Mouse (Mus musculus) cerebellum, adult 9-10 months (tissue): ENCODE data around the gene Csmd2.

Source experiments
- DNase-seq: peaks from one replicate; pipeline ENCODE4 v3.0.0; 2022

Gene Csmd2

GRCm38 (mm10) chr4:128245201-128245600, 257.5 kb downstream of the Csmd2 start:
- DNase-seq = no peak

- no peak for DNase-seq
Measured at GRCm38 (mm10) chr4:128248676-128249075, 261.0 kb downstream of the Csmd2 start.

- DNase-seq = no peak
Measured at GRCm38 (mm10) chr4:128259211-128259610, 271.6 kb downstream of the Csmd2 start.

GRCm38 (mm10) chr4:128260907-128261560, 273.4 kb downstream of the Csmd2 start, which contains the start of gene Hmgb4:
Hmgb4 (minus strand) TSS chr4:128260957.
- no peak for DNase-seq

- DNase-seq = no peak
Measured at GRCm38 (mm10) chr4:128264491-128264890, 276.8 kb downstream of the Csmd2 start.

- DNase-seq = no peak
Measured at GRCm38 (mm10) chr4:128265341-128265740, 277.7 kb downstream of the Csmd2 start.

GRCm38 (mm10) chr4:128269261-128269875, 281.7 kb downstream of the Csmd2 start:
- no peak for DNase-seq

GRCm38 (mm10) chr4:128270177-128270576, 282.5 kb downstream of the Csmd2 start:
- no peak for DNase-seq

GRCm38 (mm10) chr4:128270931-128271330, 283.3 kb downstream of the Csmd2 start:
- no peak for DNase-seq

- peak; percentile 17 for DNase-seq
Measured at GRCm38 (mm10) chr4:128272501-128272900, 284.8 kb downstream of the Csmd2 start.

GRCm38 (mm10) chr4:128273146-128273545, 285.5 kb downstream of the Csmd2 start:
- DNase-seq = no peak

- no peak for DNase-seq
Measured at GRCm38 (mm10) chr4:128275116-128275515, 287.5 kb downstream of the Csmd2 start.

- DNase-seq = no peak
Measured at GRCm38 (mm10) chr4:128275586-128275985, 287.9 kb downstream of the Csmd2 start.

GRCm38 (mm10) chr4:128285009-128285408, 297.4 kb downstream of the Csmd2 start:
- no peak for DNase-seq

- no peak for DNase-seq
Measured at GRCm38 (mm10) chr4:128288095-128288494, 300.4 kb downstream of the Csmd2 start.

GRCm38 (mm10) chr4:128304049-128304448, 316.4 kb downstream of the Csmd2 start:
- DNase-seq = no peak

GRCm38 (mm10) chr4:128306011-128306410, 318.4 kb downstream of the Csmd2 start:
- peak; percentile 22 for DNase-seq

GRCm38 (mm10) chr4:128315328-128315727, 327.7 kb downstream of the Csmd2 start:
- no peak for DNase-seq

GRCm38 (mm10) chr4:128317951-128318350, 330.3 kb downstream of the Csmd2 start:
- no peak for DNase-seq

GRCm38 (mm10) chr4:128325511-128325910, 337.9 kb downstream of the Csmd2 start:
- peak; percentile 52 for DNase-seq

- DNase-seq = no peak
Measured at GRCm38 (mm10) chr4:128326755-128327154, 339.1 kb downstream of the Csmd2 start.

- no peak for DNase-seq
Measured at GRCm38 (mm10) chr4:128327421-128327820, 339.8 kb downstream of the Csmd2 start.

- DNase-seq = peak; percentile 56
Measured at GRCm38 (mm10) chr4:128330519-128330918, 342.9 kb downstream of the Csmd2 start.

- DNase-seq = no peak
Measured at GRCm38 (mm10) chr4:128340457-128340856, 352.8 kb downstream of the Csmd2 start.

GRCm38 (mm10) chr4:128341315-128341714, 353.7 kb downstream of the Csmd2 start:
- no peak for DNase-seq
